Mouse (Mus musculus) left cerebral cortex, adult 18-20 months (tissue): ENCODE data around the gene Slc8a1. TPM values are rescaled to one million over a fixed set of nuclear protein-coding genes. Genes with fewer than 3 reads are reported as not detected.

Source experiments
- DNase-seq, 2 experiments: peaks; one replicate each; pipeline ENCODE4 v3.0.0; 2021 to 2022; ENCODE audit warnings: low spot score in 2 of 2, mixed read lengths in 1 of 2
- total RNA-seq, 2 experiments: library from RNA; stranded (reverse); gene quantifications; 2 replicates each; pipeline ENCODE4 v1.2.3; 2021

The Slc8a1 gene
- total RNA-seq, 2 experiments from 2014 or later, result 251 to 256 TPM

GRCm38 (mm10) chr17:81369036-81369435 lies 369.1 kb downstream of the Slc8a1 start:
- no peak for DNase-seq

GRCm38 (mm10) chr17:81368503-81368902 lies 369.7 kb downstream of the Slc8a1 start:
- DNase-seq, result no peak

GRCm38 (mm10) chr17:81363368-81363767 lies 374.8 kb downstream of the Slc8a1 start:
- no peak for DNase-seq

GRCm38 (mm10) chr17:81360571-81360970 lies 377.6 kb downstream of the Slc8a1 start:
- no peak for DNase-seq

GRCm38 (mm10) chr17:81360032-81360431 lies 378.1 kb downstream of the Slc8a1 start:
- DNase-seq, result no peak

- DNase-seq, result no peak
These were observed 402.0 kb downstream of the Slc8a1 start for GRCm38 (mm10) chr17:81336024-81336754.

GRCm38 (mm10) chr17:81335526-81335925 lies 402.7 kb downstream of the Slc8a1 start:
- no peak for DNase-seq
